Comparison of ENCODE assay signal across 11 mouse cellular contexts in genomic region chr12:16008261-16008660, GRCm38 (mm10).
A peak's percentile ranks its signal among the peaks of the same experiment; 100 is the strongest.
DNase-seq lines count a peak whose midpoint lies in the region; ATAC-seq and TF ChIP-seq lines count a peak whose summit lies in the region.
"Had no signal": no experiment of that assay in that cellular context is flagged by ENCODE, and none has a peak within 500 bp of the region (broad histone marks: within the 10 kb centered on the region; RNA-seq: fewer than 3 reads in every experiment).

No protein-coding gene starts in this region.

- TF ChIP-seq EP300 in CH12.LX (IDR thresholded peaks at IDR 0.05; ENCODE audit: low read length), result peak; percentile 92
- TF ChIP-seq EP300 in heart, postnatal 0 days (IDR thresholded peaks at IDR 0.05; ENCODE audit: low read depth), result no peak
- no peak for TF ChIP-seq EP300 in stomach, postnatal 0 days (optimal IDR thresholded peaks at IDR 0.05)

- H3K79me2 ChIP-seq in CH12.LX (replicated peaks; ENCODE audit: control insufficient read depth, extremely low read depth, insufficient read depth, poor library complexity, severe bottlenecking), result no peaks in the 10 kb centered on the region

- dilution Hi-C loops in CH12.LX (cut with MboI; ENCODE audit: extremely low pct_ligation_motif_present, extremely low pct_unique_long_range_greater_than_20kb, low sequenced_read_pairs), result no loop called here

- no peaks in the 10 kb centered on the region for H3K27me3 ChIP-seq in kidney, postnatal 0 days (ENCODE audit: insufficient read depth, low read length)
- no peaks in the 10 kb centered on the region for H3K27me3 ChIP-seq in CH12.LX (replicated peaks)
- H3K27me3 ChIP-seq in heart, postnatal 0 days (ENCODE audit: control insufficient read depth, insufficient read depth, low read length), result no peaks in the 10 kb centered on the region
- H3K27me3 ChIP-seq in stomach, postnatal 0 days (ENCODE audit: control insufficient read depth, insufficient read depth, low read length), result no peaks in the 10 kb centered on the region
- H3K27me3 ChIP-seq: forebrain, embryonic 12.5 days; liver, embryonic 15.5 days had no signal

- 0 out of 2 replicates have a peak, but pooled peaks cover 12% of the 10 kb centered on the region for H3K4me1 ChIP-seq in kidney, postnatal 0 days (replicated peaks; ENCODE audit: insufficient read depth, low read length)
- H3K4me1 ChIP-seq in CH12.LX (ENCODE audit: control insufficient read depth in 1 of 2, insufficient read depth in 2 of 2), result peaks cover 12 to 44% of the 10 kb centered on the region in 2 experiments; a peak in 3 of 4 replicates
- H3K4me1 ChIP-seq in heart, postnatal 0 days (ENCODE audit: control insufficient read depth, insufficient read depth), result peaks cover 42% of the 10 kb centered on the region
- no peaks in the 10 kb centered on the region for H3K4me1 ChIP-seq in stomach, postnatal 0 days (replicated peaks; ENCODE audit: control insufficient read depth, insufficient read depth)

- no peaks in the 10 kb centered on the region for H3K36me3 ChIP-seq in kidney, postnatal 0 days (ENCODE audit: insufficient read depth, low read length)
- H3K36me3 ChIP-seq in CH12.LX (replicated peaks in 1 of 2; ENCODE audit: control insufficient read depth in 1 of 2, insufficient read depth in 1 of 2, low read length in 1 of 2), result no peaks in the 10 kb centered on the region
- no peaks in the 10 kb centered on the region for H3K36me3 ChIP-seq in heart, postnatal 0 days (replicated peaks; ENCODE audit: control insufficient read depth, insufficient read depth, low read length)
- no peaks in the 10 kb centered on the region for H3K36me3 ChIP-seq in stomach, postnatal 0 days (ENCODE audit: control insufficient read depth, insufficient read depth, low read length)
- H3K36me3 ChIP-seq: forebrain, embryonic 12.5 days; liver, embryonic 15.5 days had no signal

- ATAC-seq in kidney, postnatal 0 days (replicated peaks; ENCODE audit: low FRiP score, low read depth), result no peak
- no peak for ATAC-seq in heart, postnatal 0 days (ENCODE audit: insufficient read depth, low read depth)
- ATAC-seq in stomach, postnatal 0 days (ENCODE audit: low FRiP score, low TSS enrichment), result no peak

- intact Hi-C loops in left cerebral cortex, postnatal 10 days (cut with DNase I), result no loop called here

- H3K4me2 ChIP-seq in kidney, postnatal 0 days (ENCODE audit: low read length), result no peak overlapping the region
- H3K4me2 ChIP-seq in CH12.LX (ENCODE audit: insufficient read depth, low read depth, poor library complexity, severe bottlenecking), result peak overlapping the region; percentile 88
- H3K4me2 ChIP-seq in heart, postnatal 0 days (ENCODE audit: low read depth, low read length), result no peak overlapping the region
- H3K4me2 ChIP-seq in stomach, postnatal 0 days (replicated peaks; ENCODE audit: low read depth), result no peak overlapping the region
- H3K4me2 ChIP-seq: forebrain, embryonic 12.5 days had no signal

- TF ChIP-seq POLR2A in CH12.LX (IDR thresholded peaks at IDR 0.05; ENCODE audit: low read depth, low read length), result no peak

- H3K27ac ChIP-seq in kidney, postnatal 0 days, result peak overlapping the region; percentile 63; the same call in 1 of the 2 replicates
- H3K27ac ChIP-seq in CH12.LX (ENCODE audit: insufficient read depth, low read depth), result peak overlapping the region; percentile 62
- peak overlapping the region; percentile 78 for H3K27ac ChIP-seq in heart, postnatal 0 days (ENCODE audit: low read depth)
- no peak overlapping the region for H3K27ac ChIP-seq in stomach, postnatal 0 days (replicated peaks)
- H3K27ac ChIP-seq: forebrain, embryonic 12.5 days had no signal

- H3K9me3 ChIP-seq in kidney, postnatal 0 days (replicated peaks; ENCODE audit: low read length), result no peaks in the 10 kb centered on the region
- H3K9me3 ChIP-seq in CH12.LX (replicated peaks; ENCODE audit: low read length), result no peaks in the 10 kb centered on the region
- H3K9me3 ChIP-seq in heart, postnatal 0 days (replicated peaks; ENCODE audit: control insufficient read depth, low read length), result no peaks in the 10 kb centered on the region
- no peaks in the 10 kb centered on the region for H3K9me3 ChIP-seq in stomach, postnatal 0 days (ENCODE audit: control insufficient read depth, low read length)
- H3K9me3 ChIP-seq: forebrain, embryonic 12.5 days; liver, embryonic 15.5 days had no signal

- WGBS in kidney, postnatal 0 days, result 70% methylated on average over 4 of the region's 4 CpGs
- 64% methylated on average over 4 of the region's 4 CpGs for WGBS in heart, postnatal 0 days
- WGBS in stomach, postnatal 0 days, result 73% methylated on average over 4 of the region's 4 CpGs

- TF ChIP-seq RAD21 in CH12.LX (IDR thresholded peaks at IDR 0.05; ENCODE audit: low read depth, low read length), result no peak; the same call in none of the 2 replicates

- no peak overlapping the region for H3K4me3 ChIP-seq in kidney, postnatal 0 days (replicated peaks; ENCODE audit: low read depth, low read length)
- H3K4me3 ChIP-seq in CH12.LX (replicated peaks in 1 of 3; ENCODE audit: low read depth in 2 of 3, low read length in 2 of 3, poor library complexity in 1 of 3), result no peak overlapping the region
- no peak overlapping the region for H3K4me3 ChIP-seq in heart, postnatal 0 days (ENCODE audit: low read depth, low read length)
- H3K4me3 ChIP-seq in stomach, postnatal 0 days (ENCODE audit: low read depth, low read length), result no peak overlapping the region
- H3K4me3 ChIP-seq: forebrain, embryonic 12.5 days; liver, embryonic 15.5 days had no signal

- in situ Hi-C loops in CH12.LX (cut with MboI; ENCODE audit: low pct_ligation_motif_present, low pct_unique_long_range_greater_than_20kb, low sequenced_read_pairs), result loop anchor here (5.0 kb wide), 1 partner anchor 191 kb away; the partner anchor contains the start of gene Trib2

- no peak for DNase-seq in kidney, postnatal 0 days (ENCODE audit: low spot score)
- DNase-seq in kidney, adult 8-10 months, result no peak
- DNase-seq in CH12.LX (ENCODE audit: extremely low read depth), result peak; percentile 90
- no peak for DNase-seq in heart, postnatal 0 days (ENCODE audit: low spot score)
- peak; percentile 78 to 79 for DNase-seq in spleen, postnatal 36 days (ENCODE audit: low spot score in 2 of 2)
- no peak for DNase-seq in stomach, postnatal 0 days (ENCODE audit: low spot score)
- DNase-seq in ovary, postnatal 14 days (ENCODE audit: low spot score), result no peak
- DNase-seq in left cerebral cortex, postnatal 10 days (ENCODE audit: extremely low spot score in 1 of 2, low spot score in 2 of 2), result no peak
- DNase-seq: embryo, embryonic 11 days had no signal

- no peak for TF ChIP-seq CTCF in kidney, postnatal 0 days (IDR thresholded peaks at IDR 0.05; ENCODE audit: low read depth)
- TF ChIP-seq CTCF in CH12.LX (conservative IDR thresholded peaks at IDR 0.05 in 1 of 2, IDR thresholded peaks at IDR 0.05 in 1 of 2; ENCODE audit: low read depth in 2 of 2, low read length in 2 of 2), result no peak
- TF ChIP-seq CTCF in heart, postnatal 0 days (IDR thresholded peaks at IDR 0.05; ENCODE audit: low read depth), result no peak
- TF ChIP-seq CTCF in stomach, postnatal 0 days (IDR thresholded peaks at IDR 0.05; ENCODE audit: low read depth), result no peak

- H3K9ac ChIP-seq in kidney, postnatal 0 days (ENCODE audit: low read depth, low read length), result no peak overlapping the region
- peak overlapping the region; percentile 49; the same call in 1 of the 2 replicates for H3K9ac ChIP-seq in CH12.LX (ENCODE audit: insufficient read depth, low read depth)
- no peak overlapping the region for H3K9ac ChIP-seq in heart, postnatal 0 days (replicated peaks; ENCODE audit: low read depth, low read length)
- H3K9ac ChIP-seq in stomach, postnatal 0 days (ENCODE audit: low read length), result no peak overlapping the region
- H3K9ac ChIP-seq: forebrain, embryonic 12.5 days; liver, embryonic 15.5 days had no signal

TF ChIP-seq in CH12.LX, 34 proteins besides CTCF, POLR2A, EP300 and RAD21:
- TF ChIP-seq TBP (conservative IDR thresholded peaks at IDR 0.05; ENCODE audit: low read depth, low read length) (no peak), MAX (IDR thresholded peaks at IDR 0.05; ENCODE audit: low read length) (peak; percentile 38; the same call in 1 of the 2 replicates), MAFK (IDR thresholded peaks at IDR 0.05; ENCODE audit: insufficient replicate concordance, low read length) (peak; percentile 61; the same call in 1 of the 2 replicates), UBTF (IDR thresholded peaks at IDR 0.05; ENCODE audit: low read depth, low read length) (no peak), SMC3 (IDR thresholded peaks at IDR 0.05; ENCODE audit: low read depth, low read length) (no peak), JUND (conservative IDR thresholded peaks at IDR 0.05; ENCODE audit: low read depth, low read length) (peak; percentile 67), MEF2A (IDR thresholded peaks at IDR 0.05; ENCODE audit: borderline replicate concordance, low read depth, low read length) (peak; percentile 47; the same call in 1 of the 2 replicates), MYC (IDR thresholded peaks at IDR 0.05; ENCODE audit: low read depth, low read length) (peak; percentile 65; the same call in 1 of the 2 replicates), ETS1 (conservative IDR thresholded peaks at IDR 0.05; ENCODE audit: low read depth, low read length) (peak; percentile 87), RCOR1 (conservative IDR thresholded peaks at IDR 0.05; ENCODE audit: low read depth, low read length) (peak; percentile 83; the same call in 1 of the 2 replicates), JUN (IDR thresholded peaks at IDR 0.05; ENCODE audit: insufficient read depth, low read depth, low read length) (peak; percentile 17; the same call in 1 of the 2 replicates), CHD2 (IDR thresholded peaks at IDR 0.05; ENCODE audit: low read length) (no peak), ZMIZ1 (IDR thresholded peaks at IDR 0.05; ENCODE audit: low read depth, low read length) (no peak), MXI1 (IDR thresholded peaks at IDR 0.05; ENCODE audit: low read depth, low read length) (0 out of 2 replicates have a peak, but pooled peaks have one; percentile 50), GABPA (IDR thresholded peaks at IDR 0.05; ENCODE audit: insufficient replicate concordance, low read depth, low read length) (no peak), ELF1 (IDR thresholded peaks at IDR 0.05; ENCODE audit: low read depth, low read length) (0 out of 2 replicates have a peak, but pooled peaks have one; percentile 12), SIN3A (IDR thresholded peaks at IDR 0.05; ENCODE audit: low read length) (peak; percentile 35; the same call in 1 of the 2 replicates), ZC3H11A (IDR thresholded peaks at IDR 0.05; ENCODE audit: low read depth, low read length) (no peak), E2F4 (IDR thresholded peaks at IDR 0.05; ENCODE audit: insufficient replicate concordance, low read depth, low read length) (no peak), IRF4 (IDR thresholded peaks at IDR 0.05; ENCODE audit: low read depth, low read length) (peak; percentile 82; the same call in 1 of the 2 replicates), BHLHE40 (IDR thresholded peaks at IDR 0.05; ENCODE audit: low read depth, low read length) (peak; percentile 68), TCF12 (IDR thresholded peaks at IDR 0.05; ENCODE audit: low read depth, low read length) (peak; percentile 97), NRF1 (IDR thresholded peaks at IDR 0.05; ENCODE audit: low read depth, low read length) (no peak)

Comparison
In these comparisons a context has a peak if more than half of its experiments do, and no peak if none do; other contexts are left out.
1. DNase-seq: peak in CH12.LX (single experiment) and spleen, postnatal 36 days (2 of 2); none in kidney, postnatal 0 days (single experiment), kidney, adult 8-10 months (0 of 2), heart, postnatal 0 days (single experiment), stomach, postnatal 0 days (single experiment), ovary, postnatal 14 days (single experiment) and left cerebral cortex, postnatal 10 days (0 of 2).